Mouse (Mus musculus): ENCODE results near the gene Plekhb2. TPM values are rescaled to one million over a fixed set of nuclear protein-coding genes. Genes with fewer than 3 reads are reported as not detected.

The Plekhb2 gene
- polyA plus RNA-seq, 1 experiment from 2014 or later, result 16.5 TPM

- no peak for DNase-seq (ENCODE audit: low spot score)
- H3K27me3 ChIP-seq (ENCODE audit: control insufficient read depth, insufficient read depth, low read length), result no peaks in the 10 kb centered on the region
- ATAC-seq (ENCODE audit: insufficient number of reproducible peaks, low FRiP score, low TSS enrichment, low read depth), result no peak
- H3K4me1 ChIP-seq (ENCODE audit: control insufficient read depth, insufficient read depth, low read length), result no peaks in the 10 kb centered on the region
- H3K27ac ChIP-seq (replicated peaks; ENCODE audit: low read depth, low read length), result no peak overlapping the region
- no peak overlapping the region for H3K9ac ChIP-seq (ENCODE audit: low read length)
- 90% methylated on average over 7 of the region's 7 CpGs for WGBS
- no peaks in the 10 kb centered on the region for H3K9me3 ChIP-seq (ENCODE audit: control insufficient read depth, low read length)
- H3K4me3 ChIP-seq (ENCODE audit: low read depth, low read length), result no peak overlapping the region
- H3K4me2 ChIP-seq (ENCODE audit: low read depth, severe bottlenecking), result no peak overlapping the region
- no peaks in the 10 kb centered on the region for H3K36me3 ChIP-seq (ENCODE audit: control insufficient read depth, insufficient read depth, low read length)
These were observed 14.5 kb downstream of the Plekhb2 start for GRCm38 (mm10) chr1:34864243-34864642.

- DNase-seq (ENCODE audit: low spot score) (no peak), ATAC-seq (ENCODE audit: insufficient number of reproducible peaks, low FRiP score, low TSS enrichment, low read depth) (no peak)
- no peaks in the 10 kb centered on the region for H3K36me3 ChIP-seq (ENCODE audit: control insufficient read depth, insufficient read depth, low read length)
- no peaks in the 10 kb centered on the region for H3K27me3 ChIP-seq (ENCODE audit: control insufficient read depth, insufficient read depth, low read length)
- no peak overlapping the region for H3K4me3 ChIP-seq (ENCODE audit: low read depth, low read length)
- 94% methylated on average over 9 of the region's 9 CpGs for WGBS
- H3K4me2 ChIP-seq (ENCODE audit: low read depth, severe bottlenecking), result no peak overlapping the region
- no peak overlapping the region for H3K27ac ChIP-seq (replicated peaks; ENCODE audit: low read depth, low read length)
- H3K4me1 ChIP-seq (ENCODE audit: control insufficient read depth, insufficient read depth, low read length), result no peaks in the 10 kb centered on the region
- no peaks in the 10 kb centered on the region for H3K9me3 ChIP-seq (ENCODE audit: control insufficient read depth, low read length)
- no peak overlapping the region for H3K9ac ChIP-seq (ENCODE audit: low read length)
These were observed 16.1 kb downstream of the Plekhb2 start for GRCm38 (mm10) chr1:34865866-34866265.

GRCm38 (mm10) chr1:34866815-34867573, 17.2 kb downstream of the Plekhb2 start:
- Histone ChIP-seq H3K9me3 (ENCODE audit: control insufficient read depth, low read length) (no peaks in the 10 kb centered on the region), H3K4me2 (ENCODE audit: low read depth, severe bottlenecking) (no peak overlapping the region), H3K4me3 (ENCODE audit: low read depth, low read length) (no peak overlapping the region), H3K27ac (replicated peaks; ENCODE audit: low read depth, low read length) (no peak overlapping the region), H3K9ac (ENCODE audit: low read length) (no peak overlapping the region), H3K27me3 (ENCODE audit: control insufficient read depth, insufficient read depth, low read length) (no peaks in the 10 kb centered on the region), H3K4me1 (ENCODE audit: control insufficient read depth, insufficient read depth, low read length) (no peaks in the 10 kb centered on the region), H3K36me3 (ENCODE audit: control insufficient read depth, insufficient read depth, low read length) (no peaks in the 10 kb centered on the region)
- 56% methylated on average over 10 of the region's 10 CpGs for WGBS
- DNase-seq (ENCODE audit: low spot score) (peak; percentile 94), ATAC-seq (ENCODE audit: insufficient number of reproducible peaks, low FRiP score, low TSS enrichment, low read depth) (peak; percentile 17; the same call in 1 of the 2 replicates)

GRCm38 (mm10) chr1:34867574-34867955, 17.8 kb downstream of the Plekhb2 start:
- no peak overlapping the region for H3K4me2 ChIP-seq (ENCODE audit: low read depth, severe bottlenecking)
- no peaks in the 10 kb centered on the region for H3K4me1 ChIP-seq (ENCODE audit: control insufficient read depth, insufficient read depth, low read length)
- H3K9ac ChIP-seq (ENCODE audit: low read length), result no peak overlapping the region
- H3K36me3 ChIP-seq (ENCODE audit: control insufficient read depth, insufficient read depth, low read length), result no peaks in the 10 kb centered on the region
- no peak for ATAC-seq (ENCODE audit: insufficient number of reproducible peaks, low FRiP score, low TSS enrichment, low read depth)
- no peaks in the 10 kb centered on the region for H3K9me3 ChIP-seq (ENCODE audit: control insufficient read depth, low read length)
- no peak overlapping the region for H3K27ac ChIP-seq (replicated peaks; ENCODE audit: low read depth, low read length)
- 92% methylated on average over 5 of the region's 5 CpGs for WGBS
- no peaks in the 10 kb centered on the region for H3K27me3 ChIP-seq (ENCODE audit: control insufficient read depth, insufficient read depth, low read length)
- no peak for DNase-seq (ENCODE audit: low spot score)
- no peak overlapping the region for H3K4me3 ChIP-seq (ENCODE audit: low read depth, low read length)

GRCm38 (mm10) chr1:34868391-34868790, 18.6 kb downstream of the Plekhb2 start:
- 86% methylated on average over 8 of the region's 8 CpGs for WGBS
- no peaks in the 10 kb centered on the region for H3K9me3 ChIP-seq (ENCODE audit: control insufficient read depth, low read length)
- no peak for DNase-seq (ENCODE audit: low spot score)
- H3K4me1 ChIP-seq (ENCODE audit: control insufficient read depth, insufficient read depth, low read length), result no peaks in the 10 kb centered on the region
- no peaks in the 10 kb centered on the region for H3K27me3 ChIP-seq (ENCODE audit: control insufficient read depth, insufficient read depth, low read length)
- no peak overlapping the region for H3K9ac ChIP-seq (ENCODE audit: low read length)
- H3K36me3 ChIP-seq (ENCODE audit: control insufficient read depth, insufficient read depth, low read length), result no peaks in the 10 kb centered on the region
- H3K4me2 ChIP-seq (ENCODE audit: low read depth, severe bottlenecking), result no peak overlapping the region
- no peak for ATAC-seq (ENCODE audit: insufficient number of reproducible peaks, low FRiP score, low TSS enrichment, low read depth)
- no peak overlapping the region for H3K4me3 ChIP-seq (ENCODE audit: low read depth, low read length)
- no peak overlapping the region for H3K27ac ChIP-seq (replicated peaks; ENCODE audit: low read depth, low read length)

GRCm38 (mm10) chr1:34869231-34869630, 19.5 kb downstream of the Plekhb2 start:
- DNase-seq (ENCODE audit: low spot score) (no peak), ATAC-seq (ENCODE audit: insufficient number of reproducible peaks, low FRiP score, low TSS enrichment, low read depth) (no peak)
- no peaks in the 10 kb centered on the region for H3K36me3 ChIP-seq (ENCODE audit: control insufficient read depth, insufficient read depth, low read length)
- H3K4me3 ChIP-seq (ENCODE audit: low read depth, low read length), result no peak overlapping the region
- no peak overlapping the region for H3K9ac ChIP-seq (ENCODE audit: low read length)
- H3K9me3 ChIP-seq (ENCODE audit: control insufficient read depth, low read length), result no peaks in the 10 kb centered on the region
- H3K27me3 ChIP-seq (ENCODE audit: control insufficient read depth, insufficient read depth, low read length), result no peaks in the 10 kb centered on the region
- H3K4me2 ChIP-seq (ENCODE audit: low read depth, severe bottlenecking), result no peak overlapping the region
- H3K4me1 ChIP-seq (ENCODE audit: control insufficient read depth, insufficient read depth, low read length), result no peaks in the 10 kb centered on the region
- WGBS, result 96% methylated on average over 16 of the region's 16 CpGs
- no peak overlapping the region for H3K27ac ChIP-seq (replicated peaks; ENCODE audit: low read depth, low read length)

GRCm38 (mm10) chr1:34871170-34871569, 21.4 kb downstream of the Plekhb2 start:
- Histone ChIP-seq H3K9ac (ENCODE audit: low read length) (no peak overlapping the region), H3K36me3 (ENCODE audit: control insufficient read depth, insufficient read depth, low read length) (no peaks in the 10 kb centered on the region), H3K4me2 (ENCODE audit: low read depth, severe bottlenecking) (no peak overlapping the region), H3K4me1 (ENCODE audit: control insufficient read depth, insufficient read depth, low read length) (no peaks in the 10 kb centered on the region), H3K27ac (replicated peaks; ENCODE audit: low read depth, low read length) (no peak overlapping the region), H3K27me3 (ENCODE audit: control insufficient read depth, insufficient read depth, low read length) (no peaks in the 10 kb centered on the region), H3K9me3 (ENCODE audit: control insufficient read depth, low read length) (no peaks in the 10 kb centered on the region), H3K4me3 (ENCODE audit: low read depth, low read length) (no peak overlapping the region)
- DNase-seq (ENCODE audit: low spot score), result no peak
- no peak for ATAC-seq (ENCODE audit: insufficient number of reproducible peaks, low FRiP score, low TSS enrichment, low read depth)
- WGBS, result 94% methylated on average over 9 of the region's 9 CpGs

- WGBS, result 90% methylated on average over 5 of the region's 5 CpGs
- DNase-seq (ENCODE audit: low spot score) (no peak), ATAC-seq (ENCODE audit: insufficient number of reproducible peaks, low FRiP score, low TSS enrichment, low read depth) (no peak)
- Histone ChIP-seq H3K36me3 (ENCODE audit: control insufficient read depth, insufficient read depth, low read length) (no peaks in the 10 kb centered on the region), H3K27ac (replicated peaks; ENCODE audit: low read depth, low read length) (no peak overlapping the region), H3K27me3 (ENCODE audit: control insufficient read depth, insufficient read depth, low read length) (no peaks in the 10 kb centered on the region), H3K4me2 (ENCODE audit: low read depth, severe bottlenecking) (no peak overlapping the region), H3K4me1 (ENCODE audit: control insufficient read depth, insufficient read depth, low read length) (no peaks in the 10 kb centered on the region), H3K9me3 (ENCODE audit: control insufficient read depth, low read length) (no peaks in the 10 kb centered on the region), H3K4me3 (ENCODE audit: low read depth, low read length) (no peak overlapping the region), H3K9ac (ENCODE audit: low read length) (no peak overlapping the region)
These were observed 23.8 kb downstream of the Plekhb2 start for GRCm38 (mm10) chr1:34873551-34873950.

- WGBS, result 84% methylated on average over 6 of the region's 6 CpGs
- ATAC-seq (ENCODE audit: insufficient number of reproducible peaks, low FRiP score, low TSS enrichment, low read depth), result no peak
These were observed 29.8 kb downstream of the Plekhb2 start for GRCm38 (mm10) chr1:34879611-34880010.

More at GRCm38 (mm10) chr1:34879611-34880010, 29.8 kb downstream of the Plekhb2 start:
- no peaks in the 10 kb centered on the region for H3K27me3 ChIP-seq (ENCODE audit: control insufficient read depth, insufficient read depth, low read length)
- H3K4me3 ChIP-seq (ENCODE audit: low read depth, low read length), result no peak overlapping the region
- no peak overlapping the region for H3K27ac ChIP-seq (replicated peaks; ENCODE audit: low read depth, low read length)
- H3K4me2 ChIP-seq (ENCODE audit: low read depth, severe bottlenecking), result no peak overlapping the region
- DNase-seq (ENCODE audit: low spot score), result no peak
- no peak overlapping the region for H3K9ac ChIP-seq (ENCODE audit: low read length)
- no peaks in the 10 kb centered on the region for H3K4me1 ChIP-seq (ENCODE audit: control insufficient read depth, insufficient read depth, low read length)
- H3K9me3 ChIP-seq (ENCODE audit: control insufficient read depth, low read length), result no peaks in the 10 kb centered on the region
- no peaks in the 10 kb centered on the region for H3K36me3 ChIP-seq (ENCODE audit: control insufficient read depth, insufficient read depth, low read length)
